Mouse (Mus musculus): ENCODE data around the gene Ano10. TPM values are rescaled to one million over a fixed set of nuclear protein-coding genes. Genes with fewer than 3 reads are reported as not detected.

Gene Ano10
- total and polyA plus RNA-seq, 2 experiments, result 12.2 to 13.5 TPM

GRCm38 (mm10) chr9:122270913-122271312 is 23.3 kb downstream of the Ano10 start:
- no peak overlapping the region for H3K27ac ChIP-seq (replicated peaks; ENCODE audit: insufficient read depth, low read depth, low read length)
- WGBS, result 91% methylated on average over 10 of the region's 10 CpGs

GRCm38 (mm10) chr9:122269256-122270041 is 24.8 kb downstream of the Ano10 start:
- H3K27me3 ChIP-seq (ENCODE audit: control insufficient read depth, insufficient read depth, low read length), result no peaks in the 10 kb centered on the region
- DNase-seq (ENCODE audit: extremely low read depth, low read depth, low spot score), result no peak
- WGBS, result 87% methylated on average over 3 of the region's 3 CpGs
- H3K4me1 ChIP-seq (ENCODE audit: control insufficient read depth, insufficient read depth, low read length), result no peaks in the 10 kb centered on the region
- H3K9ac ChIP-seq (ENCODE audit: low read depth, low read length), result no peak overlapping the region
- H3K36me3 ChIP-seq (ENCODE audit: control insufficient read depth, insufficient read depth, low read length), result peaks cover 6% of the 10 kb centered on the region; the same call in 1 of the 2 replicates
- TF ChIP-seq CTCF (IDR thresholded peaks at IDR 0.05; ENCODE audit: low read depth, low read length), result no peak
- TF ChIP-seq POLR2A (IDR thresholded peaks at IDR 0.05; ENCODE audit: extremely low read depth, insufficient read depth, low read length), result no peak
- no peaks in the 10 kb centered on the region for H3K79me2 ChIP-seq (ENCODE audit: control insufficient read depth, insufficient read depth, low read length)
- H3K27ac ChIP-seq (replicated peaks; ENCODE audit: insufficient read depth, low read depth, low read length), result no peak overlapping the region
- H3K4me3 ChIP-seq (ENCODE audit: insufficient read depth, low read depth, low read length), result no peak overlapping the region

More at GRCm38 (mm10) chr9:122270913-122271312, 23.3 kb downstream of the Ano10 start:
- no peak overlapping the region for H3K4me3 ChIP-seq (ENCODE audit: insufficient read depth, low read depth, low read length)
- H3K79me2 ChIP-seq (ENCODE audit: control insufficient read depth, insufficient read depth, low read length), result no peaks in the 10 kb centered on the region
- DNase-seq (ENCODE audit: extremely low read depth, low read depth, low spot score), result no peak
- TF ChIP-seq POLR2A (IDR thresholded peaks at IDR 0.05; ENCODE audit: extremely low read depth, insufficient read depth, low read length) (no peak), CTCF (IDR thresholded peaks at IDR 0.05; ENCODE audit: low read depth, low read length) (no peak)
- peaks cover 2% of the 10 kb centered on the region; the same call in 1 of the 2 replicates for H3K36me3 ChIP-seq (ENCODE audit: control insufficient read depth, insufficient read depth, low read length)
- no peak overlapping the region for H3K9ac ChIP-seq (ENCODE audit: low read depth, low read length)
- no peaks in the 10 kb centered on the region for H3K27me3 ChIP-seq (ENCODE audit: control insufficient read depth, insufficient read depth, low read length)
- H3K4me1 ChIP-seq (ENCODE audit: control insufficient read depth, insufficient read depth, low read length), result no peaks in the 10 kb centered on the region

- Histone ChIP-seq H3K9ac (ENCODE audit: low read depth, low read length) (no peak overlapping the region), H3K4me3 (ENCODE audit: insufficient read depth, low read depth, low read length) (no peak overlapping the region), H3K27me3 (ENCODE audit: control insufficient read depth, insufficient read depth, low read length) (no peaks in the 10 kb centered on the region), H3K4me1 (ENCODE audit: control insufficient read depth, insufficient read depth, low read length) (no peaks in the 10 kb centered on the region), H3K27ac (replicated peaks; ENCODE audit: insufficient read depth, low read depth, low read length) (no peak overlapping the region), H3K36me3 (ENCODE audit: control insufficient read depth, insufficient read depth, low read length) (peaks cover 6% of the 10 kb centered on the region; the same call in 1 of the 2 replicates), H3K79me2 (ENCODE audit: control insufficient read depth, insufficient read depth, low read length) (no peaks in the 10 kb centered on the region)
- TF ChIP-seq POLR2A (IDR thresholded peaks at IDR 0.05; ENCODE audit: extremely low read depth, insufficient read depth, low read length) (no peak), CTCF (IDR thresholded peaks at IDR 0.05; ENCODE audit: low read depth, low read length) (no peak)
- DNase-seq (ENCODE audit: extremely low read depth, low read depth, low spot score), result no peak
- 93% methylated on average over 10 of the region's 10 CpGs for WGBS
Observed at GRCm38 (mm10) chr9:122265526-122266210, 28.6 kb downstream of the Ano10 start.

GRCm38 (mm10) chr9:122263140-122263539 is 31.1 kb downstream of the Ano10 start:
- peaks cover 6% of the 10 kb centered on the region; the same call in 1 of the 2 replicates for H3K36me3 ChIP-seq (ENCODE audit: control insufficient read depth, insufficient read depth, low read length)
- H3K9ac ChIP-seq (ENCODE audit: low read depth, low read length), result no peak overlapping the region
- H3K4me1 ChIP-seq (ENCODE audit: control insufficient read depth, insufficient read depth, low read length), result no peaks in the 10 kb centered on the region
- H3K79me2 ChIP-seq (ENCODE audit: control insufficient read depth, insufficient read depth, low read length), result no peaks in the 10 kb centered on the region
- H3K4me3 ChIP-seq (ENCODE audit: insufficient read depth, low read depth, low read length), result no peak overlapping the region
- DNase-seq (ENCODE audit: extremely low read depth, low read depth, low spot score), result no peak
- peak; percentile 56 for TF ChIP-seq CTCF (IDR thresholded peaks at IDR 0.05; ENCODE audit: low read depth, low read length)
- no peak for TF ChIP-seq POLR2A (IDR thresholded peaks at IDR 0.05; ENCODE audit: extremely low read depth, insufficient read depth, low read length)
- no peaks in the 10 kb centered on the region for H3K27me3 ChIP-seq (ENCODE audit: control insufficient read depth, insufficient read depth, low read length)
- no peak overlapping the region for H3K27ac ChIP-seq (replicated peaks; ENCODE audit: insufficient read depth, low read depth, low read length)

- TF ChIP-seq POLR2A (IDR thresholded peaks at IDR 0.05; ENCODE audit: extremely low read depth, insufficient read depth, low read length) (no peak), CTCF (IDR thresholded peaks at IDR 0.05; ENCODE audit: low read depth, low read length) (no peak)
- WGBS, result 95% methylated on average over 3 of the region's 3 CpGs
- H3K36me3 ChIP-seq (ENCODE audit: control insufficient read depth, insufficient read depth, low read length), result no peaks in the 10 kb centered on the region
- H3K27ac ChIP-seq (replicated peaks; ENCODE audit: insufficient read depth, low read depth, low read length), result no peak overlapping the region
- no peak overlapping the region for H3K9ac ChIP-seq (ENCODE audit: low read depth, low read length)
- DNase-seq (ENCODE audit: extremely low read depth, low read depth, low spot score), result no peak
- no peaks in the 10 kb centered on the region for H3K79me2 ChIP-seq (ENCODE audit: control insufficient read depth, insufficient read depth, low read length)
- no peaks in the 10 kb centered on the region for H3K4me1 ChIP-seq (ENCODE audit: control insufficient read depth, insufficient read depth, low read length)
- no peak overlapping the region for H3K4me3 ChIP-seq (ENCODE audit: insufficient read depth, low read depth, low read length)
- H3K27me3 ChIP-seq (ENCODE audit: control insufficient read depth, insufficient read depth, low read length), result no peaks in the 10 kb centered on the region
Observed at GRCm38 (mm10) chr9:122254386-122254785, 39.8 kb downstream of the Ano10 start.
